Comparison of ENCODE assay signal across 9 mouse cellular contexts in the genomic region with DNA sequence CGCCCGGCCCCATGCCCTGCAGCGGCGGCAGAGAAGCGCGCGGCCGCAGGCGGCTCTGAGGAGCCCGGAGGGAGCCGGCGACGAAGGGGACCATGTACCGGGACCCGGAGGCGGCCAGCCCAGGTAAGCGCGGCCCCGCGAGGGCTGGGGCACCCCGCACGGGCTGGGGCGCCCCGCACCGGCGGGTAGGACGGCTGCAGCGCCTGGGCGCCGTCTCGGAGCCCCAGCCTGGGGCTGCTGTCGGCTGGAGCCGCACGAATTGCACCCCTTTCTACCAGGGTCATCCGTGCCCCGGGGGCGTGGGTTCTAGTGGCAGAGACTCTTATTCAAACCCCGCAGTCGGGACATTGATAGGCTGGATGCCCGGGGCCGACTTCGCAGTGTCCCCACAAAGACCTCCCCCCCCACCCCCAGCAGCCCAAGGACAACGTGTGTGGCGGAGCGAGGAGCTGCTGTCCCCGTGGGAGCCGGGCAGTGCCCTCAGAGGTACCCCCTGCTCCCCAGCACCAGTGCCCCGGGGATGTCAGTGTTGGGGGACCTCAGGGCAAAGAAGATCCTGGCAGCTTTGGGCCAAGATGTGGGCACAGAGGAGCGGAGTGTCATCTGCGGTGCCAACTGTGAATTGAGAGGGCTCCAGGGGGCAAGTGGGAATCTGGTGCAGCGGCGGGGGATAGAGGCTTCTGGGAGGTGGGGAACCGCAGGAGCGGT. TPM values are rescaled to one million over a fixed set of nuclear protein-coding genes. Genes with fewer than 3 reads are reported as not detected.
A peak's percentile ranks its signal among the peaks of the same experiment; 100 is the strongest.
DNase-seq lines count a peak whose midpoint lies in the region; ATAC-seq and TF ChIP-seq lines count a peak whose summit lies in the region.
"Had no signal": no experiment of that assay in that cellular context is flagged by ENCODE, and none has a peak within 500 bp of the region (broad histone marks: within the 10 kb centered on the region; RNA-seq: fewer than 3 reads in every experiment).

No protein-coding gene starts in this region.

- H3K4me3 ChIP-seq in left cerebral cortex, adult 2 months = peak overlapping the region; percentile 75
- peak overlapping the region; percentile 73 for H3K4me3 ChIP-seq in forebrain, embryonic 13.5 days
- H3K4me3 ChIP-seq in limb, embryonic 12.5 days (replicated peaks) = peak overlapping the region; percentile 64
- H3K4me3 ChIP-seq in olfactory bulb, adult 2 months (ENCODE audit: insufficient read depth, low read depth, low read length) = peak overlapping the region; percentile 78
- H3K4me3 ChIP-seq in thymus, adult 2 months (ENCODE audit: control insufficient read depth, insufficient read depth, low read length) = no peak overlapping the region

- H3K27me3 ChIP-seq in forebrain, embryonic 13.5 days = peaks cover 23% of the 10 kb centered on the region
- peaks cover 75% of the 10 kb centered on the region for H3K27me3 ChIP-seq in limb, embryonic 12.5 days
- peaks cover 3% of the 10 kb centered on the region; the same call in 1 of the 2 replicates for H3K27me3 ChIP-seq in thymus, adult 2 months (ENCODE audit: control insufficient read depth, insufficient read depth, low read length)

- peak overlapping the region; percentile 86 for H3K9ac ChIP-seq in forebrain, embryonic 13.5 days
- peak overlapping the region; percentile 63 for H3K9ac ChIP-seq in limb, embryonic 12.5 days (replicated peaks)

- DNase-seq in left cerebral cortex, adult 2 months (ENCODE audit: extremely low spot score in 1 of 2, low spot score in 2 of 2) = no peak
- DNase-seq in left cerebral cortex, postnatal 10 days (ENCODE audit: extremely low spot score in 1 of 2, low spot score in 2 of 2) = no peak
- DNase-seq in brain, embryonic 14.5 days (ENCODE audit: low read depth) = peak; percentile 38
- no peak for DNase-seq in spleen, postnatal 4 days (ENCODE audit: low spot score in 2 of 2)
- DNase-seq in thymus, adult 2 months = no peak

- H3K36me3 ChIP-seq in forebrain, embryonic 13.5 days (ENCODE audit: poor library complexity, severe bottlenecking) = no peaks in the 10 kb centered on the region
- no peaks in the 10 kb centered on the region for H3K36me3 ChIP-seq in limb, embryonic 12.5 days
- H3K36me3 ChIP-seq in thymus, adult 2 months (ENCODE audit: control insufficient read depth, insufficient read depth, low read length) = no peaks in the 10 kb centered on the region

- no peak for TF ChIP-seq POLR2A in brain, embryonic 14.5 days (IDR thresholded peaks at IDR 0.05; ENCODE audit: borderline replicate concordance, extremely low read depth, insufficient read depth, insufficient read length, poor library complexity, severe bottlenecking)
- TF ChIP-seq POLR2A in olfactory bulb, adult 2 months (IDR thresholded peaks at IDR 0.05; ENCODE audit: insufficient read depth, low read depth, low read length) = no peak
- TF ChIP-seq POLR2A in thymus, adult 2 months (IDR thresholded peaks at IDR 0.05; ENCODE audit: control insufficient read depth, extremely low read depth, insufficient read depth, low read length, poor library complexity) = no peak

- H3K9me3 ChIP-seq in forebrain, embryonic 13.5 days (replicated peaks) = no peaks in the 10 kb centered on the region
- no peaks in the 10 kb centered on the region for H3K9me3 ChIP-seq in limb, embryonic 12.5 days

- 1% methylated on average over 53 of the region's 54 CpGs for WGBS in forebrain, embryonic 13.5 days
- WGBS in limb, embryonic 12.5 days = 1% methylated on average over 54 of the region's 54 CpGs
- WGBS in olfactory bulb, adult 2 months = under 1% methylated on average over 54 of the region's 54 CpGs
- WGBS in thymus, adult 2 months = 4% methylated on average over 54 of the region's 54 CpGs

- peak overlapping the region; percentile 76 for H3K4me2 ChIP-seq in forebrain, embryonic 13.5 days
- peak overlapping the region; percentile 92 for H3K4me2 ChIP-seq in limb, embryonic 12.5 days

- H3K27ac ChIP-seq in left cerebral cortex, adult 2 months = peak overlapping the region; percentile 92
- H3K27ac ChIP-seq in forebrain, embryonic 13.5 days = peak overlapping the region; percentile 25; the same call in 1 of the 2 replicates
- H3K27ac ChIP-seq in limb, embryonic 12.5 days = no peak overlapping the region
- H3K27ac ChIP-seq in olfactory bulb, adult 2 months (ENCODE audit: insufficient read depth, low read depth, low read length) = no peak overlapping the region
- H3K27ac ChIP-seq in thymus, adult 2 months (ENCODE audit: control insufficient read depth, insufficient read depth, low read length) = no peak overlapping the region
- H3K27ac ChIP-seq: macrophage had no signal

- intact Hi-C loops in left cerebral cortex, adult 2 months (cut with DNase I) = loop anchor here (1.0 to 5.0 kb wide), 2 partner anchors 47 to 132 kb away; no protein-coding TSS in a partner anchor
- intact Hi-C loops in left cerebral cortex, postnatal 10 days (cut with DNase I) = loop anchor here (2.0 to 5.0 kb wide), 2 partner anchors 43 to 47 kb away; no protein-coding TSS in a partner anchor

- peak; percentile 65 for ATAC-seq in forebrain, embryonic 13.5 days
- ATAC-seq in limb, embryonic 12.5 days (ENCODE audit: insufficient number of reproducible peaks, insufficient read depth, low FRiP score, low TSS enrichment, low read depth) = peak; percentile 18; the same call in 1 of the 2 replicates

- H3K4me1 ChIP-seq in forebrain, embryonic 13.5 days = peaks cover 28% of the 10 kb centered on the region
- peaks cover 12% of the 10 kb centered on the region for H3K4me1 ChIP-seq in limb, embryonic 12.5 days (replicated peaks)
- peaks cover 37% of the 10 kb centered on the region for H3K4me1 ChIP-seq in olfactory bulb, adult 2 months (ENCODE audit: control insufficient read depth, insufficient read depth, low read length)
- no peaks in the 10 kb centered on the region; the same call in 1 of the 2 replicates for H3K4me1 ChIP-seq in thymus, adult 2 months (replicated peaks; ENCODE audit: control insufficient read depth, insufficient read depth, low read length)

- TF ChIP-seq CTCF in left cerebral cortex, adult 2 months (IDR thresholded peaks at IDR 0.05) = peak; percentile 16
- no peak for TF ChIP-seq CTCF in brain, embryonic 14.5 days (IDR thresholded peaks at IDR 0.05; ENCODE audit: borderline replicate concordance, extremely low read depth, insufficient read depth, insufficient read length)
- TF ChIP-seq CTCF in olfactory bulb, adult 2 months (IDR thresholded peaks at IDR 0.05; ENCODE audit: insufficient read depth, low read depth, low read length) = no peak
- no peak for TF ChIP-seq CTCF in thymus, adult 2 months (IDR thresholded peaks at IDR 0.05; ENCODE audit: borderline replicate concordance, control insufficient read depth, extremely low read depth, insufficient read depth, low read length, poor library complexity)

RNA-seq across cellular contexts. Expression of a gene that starts 0.7 kb away (rescaled TPM):
- total RNA-seq in left cerebral cortex, adult 2 months (2021) = 100 to 1,000 TPM; 326 to 329 TPM
- total RNA-seq in left cerebral cortex, postnatal 10 days (2021) = 100 to 1,000 TPM; 240 to 248 TPM
- polyA plus RNA-seq in brain, embryonic 14.5 days (2012; rRNA removed) = 50.2 and 85.2 TPM in 2 replicates
- 4.4 and 5.0 TPM in 2 replicates for polyA plus RNA-seq in forebrain, embryonic 13.5 days (2015; fragmentation: Nextera tagmentation; extraction: Ambion mirVana)
- 0.33 and 0.84 TPM in 2 replicates for polyA plus RNA-seq in limb, embryonic 12.5 days (2016; fragmentation: Nextera tagmentation; extraction: Ambion mirVana)
- 69.0 TPM in 1 of 2 replicates, not detected in the other for polyA plus RNA-seq in olfactory bulb, adult 2 months (2012; ENCODE audit: insufficient read depth, insufficient read length, low replicate concordance, missing spikeins)
- 1.8 and 2.7 TPM in 2 replicates for polyA plus RNA-seq in thymus, adult 2 months (2012; rRNA removed)
- polyA plus RNA-seq: macrophage had no signal

Comparison
In these comparisons a context has a peak if more than half of its experiments do, and no peak if none do; other contexts are left out.
1. H3K27ac ChIP-seq: peak in left cerebral cortex, adult 2 months (single experiment) and forebrain, embryonic 13.5 days (single experiment); none in limb, embryonic 12.5 days (single experiment), olfactory bulb, adult 2 months (single experiment) and thymus, adult 2 months (single experiment).